Mouse (Mus musculus): ENCODE results near the gene Tmem127. TPM values are rescaled to one million over a fixed set of nuclear protein-coding genes. Genes with fewer than 3 reads are reported as not detected.
"Not testable (repeated sequence)": the region's sequence is repeated elsewhere in the genome, so short reads cannot be mapped to it uniquely, and the experiment has no call there.

The Tmem127 gene
- polyA plus RNA-seq, 1 experiment from 2014 or later: 35.4 TPM

DNA sequence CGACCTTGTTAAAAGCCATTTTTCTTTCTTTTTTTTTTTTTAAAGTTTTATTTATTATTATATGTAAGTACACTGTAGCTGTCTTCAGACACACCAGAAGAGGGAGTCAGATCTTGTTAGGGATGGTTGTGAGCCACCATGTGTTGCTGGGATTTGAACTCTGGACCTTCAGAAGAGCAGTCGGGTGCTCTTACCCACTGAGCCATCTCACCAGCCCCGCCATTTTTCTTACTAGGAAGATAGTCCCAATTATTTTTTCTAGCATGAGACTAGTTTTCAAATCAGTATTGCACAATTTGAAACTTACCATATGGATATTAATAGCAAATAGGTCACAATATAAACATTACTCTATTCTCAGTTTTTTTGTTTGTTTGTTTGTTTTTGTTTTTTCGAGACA lies 24.3 kb downstream of the Tmem127 start:
- Histone ChIP-seq H3K4me2 (ENCODE audit: low read length) (peak overlapping the region; percentile 80), H3K4me1 (ENCODE audit: control insufficient read depth, insufficient read depth, low read length) (peaks cover 14% of the 10 kb centered on the region)
- H3K9me3 ChIP-seq (ENCODE audit: control insufficient read depth, low read length); H3K27ac ChIP-seq (replicated peaks; ENCODE audit: low read depth, low read length); H3K36me3 ChIP-seq (ENCODE audit: control insufficient read depth, insufficient read depth, low read length); H3K9ac ChIP-seq (replicated peaks; ENCODE audit: low read length); DNase-seq; ATAC-seq (ENCODE audit: low FRiP score, low TSS enrichment); H3K27me3 ChIP-seq (ENCODE audit: control insufficient read depth, insufficient read depth, low read length); H3K4me3 ChIP-seq (replicated peaks; ENCODE audit: low read depth, low read length): not testable (repeated sequence)
- WGBS: 97% methylated on average over 4 of the region's 4 CpGs

DNA sequence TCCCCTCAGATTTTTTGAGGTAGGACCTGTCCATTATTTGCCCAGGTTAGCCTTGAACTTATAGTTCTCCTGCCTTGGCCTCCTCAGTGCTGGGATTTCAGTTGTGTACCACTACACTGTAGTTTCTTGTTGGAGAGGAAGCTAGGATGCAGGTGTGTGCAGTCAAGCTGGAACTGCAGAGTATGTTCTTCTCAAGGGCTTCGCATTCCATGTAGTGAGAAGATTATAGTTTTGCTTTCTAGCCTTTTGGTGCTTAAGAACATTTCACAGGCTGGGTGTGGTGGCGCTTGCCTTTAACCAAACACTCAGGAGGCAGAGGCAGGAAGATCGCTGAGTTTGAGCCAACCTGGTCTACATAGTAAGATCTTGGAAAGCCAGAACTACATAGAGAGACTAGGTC lies 25.1 kb downstream of the Tmem127 start:
- Histone ChIP-seq H3K9me3 (ENCODE audit: control insufficient read depth, low read length) (no peaks in the 10 kb centered on the region), H3K4me1 (ENCODE audit: control insufficient read depth, insufficient read depth, low read length) (peaks cover 14% of the 10 kb centered on the region)

DNA sequence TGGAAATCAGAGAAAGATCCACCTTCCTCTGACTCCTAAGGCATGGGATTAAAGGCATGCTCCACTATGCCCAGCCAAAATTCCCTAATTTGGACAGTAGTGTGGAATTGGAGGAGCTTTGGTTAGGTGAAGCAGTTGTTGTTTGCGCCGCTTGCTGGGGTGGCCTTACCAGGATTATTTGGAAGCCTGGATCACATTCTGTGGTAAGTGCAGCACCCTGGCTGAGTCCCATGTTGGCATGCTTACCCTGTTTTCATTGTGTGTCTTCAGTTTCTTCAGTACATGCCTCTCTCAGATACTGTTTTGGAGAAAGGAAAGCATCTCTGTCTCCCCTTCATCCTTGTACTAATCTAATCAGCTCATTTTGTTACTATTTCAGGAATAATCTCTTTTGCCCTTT lies 26.9 kb downstream of the Tmem127 start:
- Histone ChIP-seq H3K9ac (replicated peaks; ENCODE audit: low read length) (no peak overlapping the region), H3K27ac (replicated peaks; ENCODE audit: low read depth, low read length) (no peak overlapping the region), H3K4me2 (ENCODE audit: low read length) (no peak overlapping the region), H3K9me3 (ENCODE audit: control insufficient read depth, low read length) (no peaks in the 10 kb centered on the region), H3K4me3 (replicated peaks; ENCODE audit: low read depth, low read length) (no peak overlapping the region), H3K36me3 (ENCODE audit: control insufficient read depth, insufficient read depth, low read length) (no peaks in the 10 kb centered on the region), H3K27me3 (ENCODE audit: control insufficient read depth, insufficient read depth, low read length) (no peaks in the 10 kb centered on the region), H3K4me1 (ENCODE audit: control insufficient read depth, insufficient read depth, low read length) (peaks cover 14% of the 10 kb centered on the region)
- 92% methylated on average over 2 of the region's 2 CpGs for WGBS
- ATAC-seq (ENCODE audit: low FRiP score, low TSS enrichment): no peak
- DNase-seq: no peak

More for the DNA sequence above, 25.1 kb downstream of the Tmem127 start:
- Histone ChIP-seq H3K4me3 (replicated peaks; ENCODE audit: low read depth, low read length) (no peak overlapping the region), H3K9ac (replicated peaks; ENCODE audit: low read length) (no peak overlapping the region), H3K36me3 (ENCODE audit: control insufficient read depth, insufficient read depth, low read length) (no peaks in the 10 kb centered on the region), H3K4me2 (ENCODE audit: low read length) (no peak overlapping the region), H3K27ac (replicated peaks; ENCODE audit: low read depth, low read length) (no peak overlapping the region), H3K27me3 (ENCODE audit: control insufficient read depth, insufficient read depth, low read length) (no peaks in the 10 kb centered on the region)
- DNase-seq (no peak), ATAC-seq (ENCODE audit: low FRiP score, low TSS enrichment) (no peak)
- 97% methylated on average over 3 of the region's 3 CpGs for whole genome bisulfite sequencing

DNA sequence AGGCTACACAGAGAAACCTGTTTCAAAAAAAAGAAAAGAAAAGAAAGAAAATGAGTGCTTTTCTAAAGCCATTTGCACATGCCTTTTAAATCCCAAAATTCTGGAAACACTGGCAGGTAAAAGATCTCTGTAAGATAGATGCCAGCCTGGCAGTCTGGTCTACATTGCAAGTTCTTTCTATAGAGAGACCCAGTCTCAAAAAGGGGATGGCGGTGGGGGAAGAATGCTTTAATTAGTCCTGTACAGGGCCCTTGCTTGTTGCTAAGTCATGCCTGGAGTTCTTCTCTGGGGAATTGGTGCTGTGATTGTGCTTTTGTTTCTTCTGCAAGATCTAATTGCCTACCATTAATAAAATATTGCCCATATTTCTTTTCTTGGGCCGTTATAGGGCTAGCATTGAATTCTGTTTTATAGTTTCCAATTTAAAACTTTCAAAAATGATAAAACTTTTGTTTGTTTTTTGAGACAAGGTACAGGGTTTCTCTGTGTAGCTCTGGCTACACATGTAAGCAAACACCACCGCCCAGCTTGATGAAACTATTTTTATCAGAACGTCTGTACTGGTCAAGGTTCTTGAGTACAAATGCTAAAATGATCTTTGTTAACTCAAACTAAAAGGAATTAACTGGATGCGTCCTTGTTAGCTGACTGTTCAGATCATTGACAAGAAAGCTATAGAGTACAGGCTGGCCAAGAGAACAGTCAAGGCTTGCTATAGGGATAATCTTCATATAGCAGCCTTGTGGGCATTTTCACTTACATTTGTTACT lies 28.0 kb downstream of the Tmem127 start:
- peaks cover 14% of the 10 kb centered on the region for H3K4me1 ChIP-seq (ENCODE audit: control insufficient read depth, insufficient read depth, low read length)
- no peak overlapping the region for H3K4me2 ChIP-seq (ENCODE audit: low read length)
- H3K9ac ChIP-seq (replicated peaks; ENCODE audit: low read length): no peak overlapping the region
- DNase-seq (no peak), ATAC-seq (ENCODE audit: low FRiP score, low TSS enrichment) (no peak)
- no peaks in the 10 kb centered on the region for H3K36me3 ChIP-seq (ENCODE audit: control insufficient read depth, insufficient read depth, low read length)
- no peaks in the 10 kb centered on the region for H3K27me3 ChIP-seq (ENCODE audit: control insufficient read depth, insufficient read depth, low read length)
- no peaks in the 10 kb centered on the region for H3K9me3 ChIP-seq (ENCODE audit: control insufficient read depth, low read length)
- H3K4me3 ChIP-seq (replicated peaks; ENCODE audit: low read depth, low read length): no peak overlapping the region
- H3K27ac ChIP-seq (replicated peaks; ENCODE audit: low read depth, low read length): no peak overlapping the region
- WGBS: 85% methylated on average over 5 of the region's 5 CpGs

DNA sequence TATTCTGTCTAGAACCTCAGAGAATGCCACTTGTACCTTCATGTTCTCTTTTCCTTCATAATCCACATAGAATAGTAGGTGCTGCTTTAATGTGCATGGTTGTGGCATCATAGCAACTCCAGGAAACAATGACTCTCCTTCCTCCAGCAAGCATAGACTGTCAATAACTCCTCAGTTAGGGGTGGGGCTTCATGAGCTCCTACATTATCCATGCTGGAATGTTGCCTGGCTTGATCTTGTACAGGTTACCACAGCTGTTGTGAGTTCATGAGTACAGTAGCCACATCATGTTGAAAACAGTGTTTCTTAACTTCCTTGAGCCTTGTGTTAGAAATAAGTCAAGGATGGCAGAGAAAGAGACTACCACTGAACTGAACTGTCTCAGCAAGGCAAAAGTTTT lies 30.5 kb downstream of the Tmem127 start:
- Histone ChIP-seq H3K9me3 (ENCODE audit: control insufficient read depth, low read length) (no peaks in the 10 kb centered on the region), H3K4me1 (ENCODE audit: control insufficient read depth, insufficient read depth, low read length) (0 out of 2 replicates have a peak, but pooled peaks cover 6% of the 10 kb centered on the region), H3K27me3 (ENCODE audit: control insufficient read depth, insufficient read depth, low read length) (no peaks in the 10 kb centered on the region), H3K4me2 (ENCODE audit: low read length) (no peak overlapping the region), H3K27ac (replicated peaks; ENCODE audit: low read depth, low read length) (no peak overlapping the region), H3K9ac (replicated peaks; ENCODE audit: low read length) (no peak overlapping the region), H3K36me3 (ENCODE audit: control insufficient read depth, insufficient read depth, low read length) (no peaks in the 10 kb centered on the region), H3K4me3 (replicated peaks; ENCODE audit: low read depth, low read length) (no peak overlapping the region)
- no peak for DNase-seq
- no peak for ATAC-seq (ENCODE audit: low FRiP score, low TSS enrichment)

DNA sequence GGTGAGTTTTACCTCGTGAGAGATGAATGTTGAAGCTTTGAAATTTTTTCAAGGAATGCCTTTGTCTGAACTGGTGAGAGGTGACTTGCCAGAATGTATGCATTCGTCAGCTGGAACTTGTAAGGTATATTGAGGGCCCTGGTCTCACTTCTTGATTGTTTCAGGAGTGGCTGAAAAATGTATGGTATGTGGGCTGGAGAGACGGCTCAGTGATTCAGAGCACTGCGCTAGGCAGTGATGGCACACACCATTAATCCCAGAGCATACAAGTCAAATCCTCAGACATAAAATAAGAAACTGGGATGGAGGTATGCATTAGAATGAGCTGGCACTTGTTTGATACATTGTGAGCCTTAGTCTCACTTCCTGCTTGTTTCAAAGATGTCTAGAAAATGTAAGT lies 44.5 kb downstream of the Tmem127 start:
- DNase-seq (no peak), ATAC-seq (ENCODE audit: low FRiP score, low TSS enrichment) (no peak)
- no peak overlapping the region for H3K4me3 ChIP-seq (replicated peaks; ENCODE audit: low read depth, low read length)
- no peaks in the 10 kb centered on the region for H3K4me1 ChIP-seq (ENCODE audit: control insufficient read depth, insufficient read depth, low read length)
- H3K27me3 ChIP-seq (ENCODE audit: control insufficient read depth, insufficient read depth, low read length): no peaks in the 10 kb centered on the region
- 89% methylated on average over 4 of the region's 4 CpGs for WGBS
- no peak overlapping the region for H3K9ac ChIP-seq (replicated peaks; ENCODE audit: low read length)
- peaks cover 70% of the 10 kb centered on the region for H3K36me3 ChIP-seq (ENCODE audit: control insufficient read depth, insufficient read depth, low read length)
- H3K27ac ChIP-seq (replicated peaks; ENCODE audit: low read depth, low read length): no peak overlapping the region
- no peak overlapping the region for H3K4me2 ChIP-seq (ENCODE audit: low read length)
- H3K9me3 ChIP-seq (ENCODE audit: control insufficient read depth, low read length): no peaks in the 10 kb centered on the region

DNA sequence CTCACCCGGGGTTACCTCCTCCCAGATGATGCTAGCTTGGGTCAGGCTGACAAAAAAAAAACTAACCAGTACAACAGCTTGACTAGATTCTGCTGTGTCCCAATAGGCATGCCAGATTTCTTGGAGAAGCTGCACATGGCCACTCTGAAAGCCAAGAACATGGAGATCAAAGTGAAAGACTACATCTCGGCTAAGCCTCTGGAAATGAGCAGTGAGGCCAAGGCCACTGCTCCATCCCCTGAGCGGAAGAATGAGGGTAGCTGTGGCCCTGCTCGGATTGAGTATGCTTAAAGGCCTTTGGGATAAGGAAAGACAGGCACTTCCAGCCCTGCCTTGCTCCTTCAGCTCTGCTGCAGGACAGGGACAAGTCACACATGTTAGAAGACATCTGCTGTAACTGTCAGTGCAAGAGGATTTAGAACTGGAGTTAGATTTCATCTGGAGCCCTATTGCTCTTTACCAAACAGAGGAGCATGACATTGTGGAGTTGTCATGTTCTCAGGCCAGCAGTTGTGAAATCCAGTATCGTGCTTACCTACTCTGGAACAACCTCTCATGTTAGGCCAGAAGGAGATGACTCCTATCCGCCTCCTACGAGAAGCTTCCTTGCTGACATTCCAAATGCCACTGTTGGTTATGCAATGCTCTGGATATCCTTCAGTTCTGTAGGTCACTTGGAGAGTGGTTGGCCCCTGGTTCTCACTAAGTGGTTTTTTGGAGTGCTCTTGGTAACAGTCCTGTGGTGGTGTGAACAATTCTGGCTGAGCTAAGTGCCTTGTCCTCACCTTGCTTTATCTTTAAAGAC lies 49.5 kb downstream of the Tmem127 start:
- Histone ChIP-seq H3K9ac (replicated peaks; ENCODE audit: low read length) (no peak overlapping the region), H3K27me3 (ENCODE audit: control insufficient read depth, insufficient read depth, low read length) (no peaks in the 10 kb centered on the region), H3K9me3 (ENCODE audit: control insufficient read depth, low read length) (no peaks in the 10 kb centered on the region), H3K36me3 (ENCODE audit: control insufficient read depth, insufficient read depth, low read length) (peaks cover 86% of the 10 kb centered on the region), H3K4me2 (ENCODE audit: low read length) (no peak overlapping the region), H3K4me1 (ENCODE audit: control insufficient read depth, insufficient read depth, low read length) (no peaks in the 10 kb centered on the region), H3K27ac (replicated peaks; ENCODE audit: low read depth, low read length) (no peak overlapping the region), H3K4me3 (replicated peaks; ENCODE audit: low read depth, low read length) (no peak overlapping the region)
- no peak for DNase-seq
- ATAC-seq (ENCODE audit: low FRiP score, low TSS enrichment): no peak
- WGBS: 98% methylated on average over 7 of the region's 7 CpGs

DNA sequence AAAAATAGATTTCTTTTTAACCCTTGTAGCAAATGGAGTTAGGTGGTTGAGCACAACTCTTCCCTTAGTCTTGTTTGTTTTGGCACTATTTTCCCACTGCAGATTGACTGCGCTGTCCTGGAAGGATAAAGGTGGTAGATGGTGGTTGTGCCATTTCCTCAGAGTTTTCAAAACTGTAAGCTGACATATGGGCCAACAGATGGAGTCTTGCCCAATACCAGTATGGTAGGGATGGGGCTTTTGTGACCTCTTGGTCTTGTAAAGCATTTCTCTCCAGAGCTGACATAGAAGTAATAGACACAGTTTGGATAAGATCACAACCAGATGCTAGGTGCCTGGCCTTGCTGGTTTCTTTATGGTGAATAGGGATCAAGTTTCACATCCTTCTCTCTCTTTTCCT lies 50.3 kb downstream of the Tmem127 start:
- no peak for ATAC-seq (ENCODE audit: low FRiP score, low TSS enrichment)
- no peak overlapping the region for H3K4me3 ChIP-seq (replicated peaks; ENCODE audit: low read depth, low read length)
- H3K27ac ChIP-seq (replicated peaks; ENCODE audit: low read depth, low read length): no peak overlapping the region
- peaks cover 78% of the 10 kb centered on the region for H3K36me3 ChIP-seq (ENCODE audit: control insufficient read depth, insufficient read depth, low read length)
- no peaks in the 10 kb centered on the region for H3K27me3 ChIP-seq (ENCODE audit: control insufficient read depth, insufficient read depth, low read length)
- 100% methylated on average over 1 of the region's 1 CpGs for WGBS
- no peak overlapping the region for H3K9ac ChIP-seq (replicated peaks; ENCODE audit: low read length)
- no peak for DNase-seq
- H3K9me3 ChIP-seq (ENCODE audit: control insufficient read depth, low read length): no peaks in the 10 kb centered on the region
- H3K4me1 ChIP-seq (ENCODE audit: control insufficient read depth, insufficient read depth, low read length): no peaks in the 10 kb centered on the region
- H3K4me2 ChIP-seq (ENCODE audit: low read length): no peak overlapping the region

DNA sequence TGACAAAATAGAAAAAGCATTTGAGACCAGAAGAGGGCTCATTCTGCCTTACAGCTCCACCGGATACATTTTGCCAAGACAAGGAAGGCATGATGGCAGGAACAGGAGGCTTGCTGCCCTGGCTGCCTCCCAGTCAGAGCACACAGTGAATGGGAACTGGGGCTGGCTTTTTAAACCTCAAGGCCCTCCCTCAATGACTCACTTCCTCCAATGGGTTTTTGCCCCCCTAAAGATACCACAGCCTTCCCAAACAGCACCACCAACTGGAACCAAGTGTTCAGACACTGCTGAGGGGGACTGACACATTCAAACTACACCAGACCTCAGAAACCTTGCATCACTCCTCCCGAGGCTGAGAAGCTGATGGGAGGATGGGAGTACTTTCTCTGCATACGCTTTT lies 53.0 kb downstream of the Tmem127 start:
- no peaks in the 10 kb centered on the region for H3K4me1 ChIP-seq (ENCODE audit: control insufficient read depth, insufficient read depth, low read length)
- H3K9ac ChIP-seq (replicated peaks; ENCODE audit: low read length): no peak overlapping the region
- H3K4me2 ChIP-seq (ENCODE audit: low read length): no peak overlapping the region
- H3K27ac ChIP-seq (replicated peaks; ENCODE audit: low read depth, low read length): no peak overlapping the region
- no peak overlapping the region for H3K4me3 ChIP-seq (replicated peaks; ENCODE audit: low read depth, low read length)
- peaks cover 54% of the 10 kb centered on the region for H3K36me3 ChIP-seq (ENCODE audit: control insufficient read depth, insufficient read depth, low read length)
- H3K27me3 ChIP-seq (ENCODE audit: control insufficient read depth, insufficient read depth, low read length): no peaks in the 10 kb centered on the region
- H3K9me3 ChIP-seq (ENCODE audit: control insufficient read depth, low read length): no peaks in the 10 kb centered on the region
- ATAC-seq (ENCODE audit: low FRiP score, low TSS enrichment): no peak
- DNase-seq: no peak
- 89% methylated on average over 3 of the region's 3 CpGs for WGBS
